Mouse (Mus musculus): Measurements from ENCODE around the gene Adam12. TPM values are rescaled to one million over a fixed set of nuclear protein-coding genes. Genes with fewer than 3 reads are reported as not detected.
A peak's percentile ranks its signal among the peaks of the same experiment; 100 is the strongest.

Gene Adam12
- total RNA-seq, 2 experiments from 2014 or later, result 4.2 to 4.3 TPM

GRCm38 (mm10) chr7:133879761-133880160, 352.2 kb downstream of the Adam12 start:
- no peak for DNase-seq (ENCODE audit: low spot score in 2 of 2)

- no peak for DNase-seq (ENCODE audit: low spot score in 2 of 2)
Observed at GRCm38 (mm10) chr7:133876646-133877342, 355.2 kb downstream of the Adam12 start.

- DNase-seq (ENCODE audit: low spot score in 2 of 2), result no peak
Observed at GRCm38 (mm10) chr7:133876139-133876538, 355.8 kb downstream of the Adam12 start.

GRCm38 (mm10) chr7:133872701-133873100, 359.2 kb downstream of the Adam12 start:
- DNase-seq (ENCODE audit: low spot score in 2 of 2), result no peak

GRCm38 (mm10) chr7:133870265-133870664, 361.7 kb downstream of the Adam12 start:
- no peak for DNase-seq (ENCODE audit: low spot score in 2 of 2)

GRCm38 (mm10) chr7:133863684-133864083, 368.3 kb downstream of the Adam12 start:
- DNase-seq (ENCODE audit: low spot score in 2 of 2), result no peak

GRCm38 (mm10) chr7:133863151-133863550, 368.8 kb downstream of the Adam12 start:
- no peak for DNase-seq (ENCODE audit: low spot score in 2 of 2)

GRCm38 (mm10) chr7:133862723-133863122, 369.2 kb downstream of the Adam12 start:
- DNase-seq (ENCODE audit: low spot score in 2 of 2), result no peak

GRCm38 (mm10) chr7:133862233-133862632, 369.7 kb downstream of the Adam12 start:
- no peak for DNase-seq (ENCODE audit: low spot score in 2 of 2)

- DNase-seq (ENCODE audit: low spot score in 2 of 2), result no peak
Observed at GRCm38 (mm10) chr7:133859548-133859947, 372.4 kb downstream of the Adam12 start.

- no peak for DNase-seq (ENCODE audit: low spot score in 2 of 2)
Observed at GRCm38 (mm10) chr7:133858506-133858905, 373.4 kb downstream of the Adam12 start.

- peak; percentile 79 to 80 for DNase-seq (ENCODE audit: low spot score in 2 of 2)
Observed at GRCm38 (mm10) chr7:133856278-133856677, 375.7 kb downstream of the Adam12 start.

- DNase-seq (ENCODE audit: low spot score in 2 of 2), result no peak
Observed at GRCm38 (mm10) chr7:133850735-133851134, 381.2 kb downstream of the Adam12 start.

- no peak for DNase-seq (ENCODE audit: low spot score in 2 of 2)
Observed at GRCm38 (mm10) chr7:133848180-133848579, 383.8 kb downstream of the Adam12 start.

- no peak for DNase-seq (ENCODE audit: low spot score in 2 of 2)
Observed at GRCm38 (mm10) chr7:133847175-133847574, 384.8 kb downstream of the Adam12 start.

- DNase-seq (ENCODE audit: low spot score in 2 of 2), result no peak
Observed at GRCm38 (mm10) chr7:133842079-133842478, 389.9 kb downstream of the Adam12 start.

- DNase-seq (ENCODE audit: low spot score in 2 of 2), result peak; percentile 43 to 46
Observed at GRCm38 (mm10) chr7:133839546-133839945, 392.4 kb downstream of the Adam12 start.

Small RNA genes lying within 50 kb of the gene (microRNA-seq; reads per million reads assigned to microRNA genes)
- 0 reads per million in 2 experiments for gene Gm23631

Other genes with a start within 250 kb of the Adam12 start
- gene D7Ertd443e, start 153.5 kb upstream of the Adam12 start, total RNA-seq (2021), result 1 to 10 TPM; 5.2 to 5.5 TPM